Mouse (Mus musculus) subcutaneous adipose tissue, adult 2 months (tissue): Measurements from ENCODE around the gene Cyb5r2. TPM values are rescaled to one million over a fixed set of nuclear protein-coding genes. Genes with fewer than 3 reads are reported as not detected.

Source experiments
- polyA plus RNA-seq: library from polyadenylated mRNA; depleted of rRNA; stranded (reverse); fragments of >200 nt; gene quantifications from 2 replicates; pipeline ENCODE4 v1.2.3, GENCODE M21; 2012; ENCODE audit warnings: low replicate concordance; rRNA removed

The Cyb5r2 gene
- polyA plus RNA-seq: 0.17 and 0.76 TPM in 2 replicates

DNA sequence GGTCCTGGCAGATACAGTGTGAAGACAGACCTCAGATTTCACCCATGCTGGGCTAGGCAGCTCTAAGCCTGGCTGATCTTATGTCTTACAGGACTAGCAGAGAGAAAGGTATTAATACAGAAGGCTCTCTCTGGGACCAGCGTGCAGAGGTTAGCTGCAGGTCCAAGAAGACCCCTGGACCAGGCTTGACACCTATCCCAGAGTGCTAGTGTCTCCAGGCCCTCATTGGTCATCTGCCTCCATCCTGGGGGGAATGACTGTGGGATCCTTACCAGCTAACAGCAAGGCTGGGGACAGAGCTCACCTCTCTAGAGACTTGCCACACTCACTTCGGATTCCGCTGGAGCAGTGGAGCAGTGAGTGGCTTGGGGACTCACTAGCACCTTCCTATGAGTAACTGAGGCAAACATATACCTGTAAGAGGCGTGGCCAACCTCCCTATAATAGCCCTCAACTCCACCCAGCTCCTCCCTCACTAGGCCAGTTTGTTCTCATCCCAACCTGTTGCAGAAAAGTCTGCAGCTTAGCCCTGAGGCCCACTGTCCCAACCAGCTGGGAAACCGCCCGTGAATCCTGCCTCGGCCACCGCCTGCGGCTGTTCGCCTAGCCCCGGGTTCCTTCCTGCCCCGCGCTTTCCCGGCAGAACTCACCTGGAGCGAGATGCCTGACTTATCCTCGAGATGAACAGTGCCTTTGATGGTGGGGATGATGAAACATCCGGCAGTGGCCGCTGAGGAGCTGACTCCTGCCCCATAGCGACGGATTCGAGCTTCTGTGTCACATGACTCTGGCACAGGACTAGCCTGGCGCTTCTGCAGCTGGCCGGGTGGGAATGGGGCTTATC is at the start of gene Cyb5r2:
Cyb5r2 (minus strand) TSS at position 725 of the 844 bp plus-strand sequence.

GRCm38 (mm10) chr7:107801108-107801507 is 43.3 kb upstream of the Cyb5r2 start, which contains the start of gene Ovch2:
Ovch2 (minus strand) TSS chr7:107801208.

Other genes starting within 250 kb of the Cyb5r2 start
- 22.1 and 47.6 TPM in 2 replicates for gene Olfml1, start 190.6 kb downstream of the Cyb5r2 start, polyA plus RNA-seq
- 6.8 and 10.5 TPM in 2 replicates for gene Ppfibp2, start 162.8 kb downstream of the Cyb5r2 start, polyA plus RNA-seq
- gene 5330417H12Rik, start 132.9 kb downstream of the Cyb5r2 start, polyA plus RNA-seq: not detected in 2 replicates
- gene Ovch2, start 43.2 kb upstream of the Cyb5r2 start, polyA plus RNA-seq: 0.33 TPM in 1 of 2 replicates, not detected in the other
- gene Olfr467, start 54.2 kb upstream of the Cyb5r2 start, polyA plus RNA-seq: not detected in 2 replicates
- not detected in 2 replicates for gene Olfr469, start 67.5 kb upstream of the Cyb5r2 start, polyA plus RNA-seq
- gene Olfr470, start 89.5 kb upstream of the Cyb5r2 start, polyA plus RNA-seq: not detected in 2 replicates
- not detected in 2 replicates for gene Olfr472, start 139.9 kb upstream of the Cyb5r2 start, polyA plus RNA-seq
- not detected in 2 replicates for gene Olfr473, start 172.4 kb upstream of the Cyb5r2 start, polyA plus RNA-seq
- not detected in 2 replicates for gene Olfr474, start 196.6 kb upstream of the Cyb5r2 start, polyA plus RNA-seq
- gene Olfr476, start 206.8 kb upstream of the Cyb5r2 start, polyA plus RNA-seq: not detected in 2 replicates
- not detected in 2 replicates for gene Olfr477, start 228.7 kb upstream of the Cyb5r2 start, polyA plus RNA-seq